Mouse (Mus musculus) bone marrow macrophage, adult 2 months (primary cell): ENCODE measurements around the gene Zfp865.

ENCODE experiments used
- CTCF ChIP-seq: IDR thresholded peaks from 2 replicates; pipeline ENCODE4 v1.5.1; 2012; ENCODE audit warnings: low read depth, mild to moderate bottlenecking, low read length, moderate library complexity
- POLR2A ChIP-seq: IDR thresholded peaks from 2 replicates; pipeline ENCODE4 v1.6.1; 2012; ENCODE audit warnings: mild to moderate bottlenecking, low read depth, low read length, borderline replicate concordance

DNA sequence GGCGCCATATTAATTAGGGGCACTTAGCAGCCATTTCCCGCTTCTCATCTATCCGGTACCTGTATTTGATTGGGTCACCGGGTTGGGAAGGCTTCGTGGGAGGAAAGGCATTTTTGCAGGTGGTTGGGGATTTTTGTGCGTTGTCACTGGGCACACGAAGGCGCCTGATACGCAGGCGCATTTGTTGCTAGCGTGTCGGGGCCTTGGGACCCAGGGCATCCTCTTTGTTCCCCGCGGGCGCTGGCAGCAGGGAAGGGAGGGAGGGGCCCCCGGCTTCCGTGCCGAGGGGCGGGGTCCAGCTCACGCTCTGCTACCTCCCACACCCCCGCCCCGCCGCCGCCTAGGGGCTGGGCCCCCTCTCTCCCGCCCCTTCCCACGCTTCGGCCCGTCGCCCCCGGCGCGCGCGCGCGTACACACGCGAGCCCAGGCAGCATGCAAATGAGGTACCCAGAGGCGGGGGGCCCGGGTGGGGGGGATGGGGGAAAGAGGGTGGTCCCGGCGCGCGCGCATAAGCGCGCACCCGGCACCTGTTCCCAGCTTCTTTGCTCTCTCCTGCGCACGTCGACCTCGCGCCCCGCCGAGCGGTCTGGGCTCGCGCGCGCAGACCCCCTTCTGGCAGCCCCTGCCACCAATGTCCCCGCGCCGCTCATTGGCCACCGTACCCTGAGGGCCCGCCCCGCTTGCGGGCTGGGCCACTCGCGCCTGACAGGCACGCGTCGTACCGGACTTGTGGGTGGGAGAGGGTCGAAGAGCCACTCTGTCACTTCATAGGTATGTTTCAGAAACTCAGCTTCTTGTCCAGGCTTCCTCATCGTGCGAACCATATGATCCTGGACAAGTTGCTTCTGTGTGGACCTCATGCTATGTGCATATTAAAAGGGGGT is 4.8 kb upstream of the Zfp865 start, which contains the start of gene Gm44973:
- TF ChIP-seq POLR2A (no peak), CTCF (no peak)
